In genomic region chr14:34772132-34772531, GRCm38 (mm10) we compare ENCODE assay signal across 23 mouse cellular contexts. TPM values are rescaled to one million over a fixed set of nuclear protein-coding genes. Genes with fewer than 3 reads are reported as not detected.
DNase-seq lines count a peak whose midpoint lies in the region; ATAC-seq lines count a peak whose summit lies in the region.
"Had no signal": no experiment of that assay in that cellular context is flagged by ENCODE, and none has a peak within 500 bp of the region (broad histone marks: within the 10 kb centered on the region; RNA-seq: fewer than 3 reads in every experiment).

No protein-coding gene starts in this region.

- 53% methylated on average over 7 of the region's 7 CpGs for WGBS in heart, embryonic 10.5 days

- ATAC-seq in activated CD4-positive, CD25-positive, alpha-beta regulatory T cell, adult 4 months, result peak; percentile 53
- ATAC-seq in frontal cortex, adult (ENCODE audit: low TSS enrichment), result no peak
- ATAC-seq: forebrain, embryonic 15.5 days; hindbrain, embryonic 16.5 days; intestine, embryonic 16.5 days; Patski had no signal

- H3K4me3 ChIP-seq in heart, embryonic 10.5 days, result no peak overlapping the region
- H3K4me3 ChIP-seq: embryonic facial prominence, embryonic 12.5 days; forebrain, embryonic 15.5 days; heart, adult 2 months; heart, embryonic 12.5 days; hindbrain, embryonic 12.5 days had no signal

- no peaks in the 10 kb centered on the region for H3K36me3 ChIP-seq in heart, embryonic 10.5 days
- H3K36me3 ChIP-seq: embryonic facial prominence, embryonic 12.5 days; forebrain, embryonic 15.5 days; heart, embryonic 12.5 days; hindbrain, embryonic 12.5 days had no signal

- peaks cover 22% of the 10 kb centered on the region for H3K27me3 ChIP-seq in heart, embryonic 10.5 days (ENCODE audit: insufficient read depth, poor library complexity, severe bottlenecking)
- H3K27me3 ChIP-seq: forebrain, embryonic 15.5 days had no signal

- DNase-seq in heart, embryonic 10.5 days (ENCODE audit: low spot score), result peak; percentile 65
- no peak for DNase-seq in heart, postnatal 10 days
- peak; percentile 22 for DNase-seq in thymus, postnatal 25 days
- DNase-seq in thymus, adult 18-20 months, result no peak
- no peak for DNase-seq in natural killer cell, adult 2 months (ENCODE audit: low spot score in 2 of 2)
- DNase-seq in embryo, embryonic 11 days, result no peak
- DNase-seq: adrenal gland, adult 8-10 months; adrenal gland, postnatal 36 days; cerebellum, adult 2 months; cerebellum, postnatal 10 days; gastrocnemius, postnatal 10 days; heart, adult 2 months; heart, postnatal 4 days had no signal

- H3K4me1 ChIP-seq in heart, embryonic 10.5 days, result peaks cover 10% of the 10 kb centered on the region
- H3K4me1 ChIP-seq: embryonic facial prominence, embryonic 12.5 days had no signal

- intact Hi-C loops in heart, postnatal 10 days (cut with DNase I), result no loop called here

- H3K27ac ChIP-seq in heart, embryonic 10.5 days, result no peak overlapping the region
- H3K27ac ChIP-seq: embryonic facial prominence, embryonic 12.5 days; forebrain, embryonic 15.5 days; heart, adult 2 months; hindbrain, embryonic 12.5 days had no signal

- no peaks in the 10 kb centered on the region for H3K9me3 ChIP-seq in heart, embryonic 10.5 days
- H3K9me3 ChIP-seq: embryonic facial prominence, embryonic 12.5 days; forebrain, embryonic 15.5 days; hindbrain, embryonic 12.5 days had no signal

RNA-seq across cellular contexts. Expression of gene Grid1, which starts 47.8 kb away (rescaled TPM):
- polyA plus RNA-seq in heart, embryonic 10.5 days (2016; fragmentation: Nextera tagmentation; extraction: Ambion mirVana), result 0.16 and 0.59 TPM in 2 replicates
- not detected for total RNA-seq in heart, postnatal 10 days (2021)
- not detected for polyA plus RNA-seq in activated CD4-positive, CD25-positive, alpha-beta regulatory T cell, adult 4 months (2017; shearing (Covaris generic))
- total RNA-seq: common myeloid progenitor, adult 5-6 weeks; heart, adult 2 months had no signal
- polyA plus RNA-seq: Patski had no signal

Comparison
In these comparisons a context has a peak if more than half of its experiments do, and no peak if none do; other contexts are left out.
1. DNase-seq: peak in heart, embryonic 10.5 days (single experiment) and thymus, postnatal 25 days (single experiment); none in heart, postnatal 10 days (0 of 2), thymus, adult 18-20 months (0 of 2), natural killer cell, adult 2 months (0 of 2) and embryo, embryonic 11 days (single experiment).